Mouse (Mus musculus) small intestine, adult 2 months (tissue): ENCODE results near the gene Urb2.

Source experiments
- CTCF ChIP-seq: fragments of 200-500 bp; IDR thresholded peaks from 2 replicates; pipeline ENCODE4 v1.5.1; 2012; ENCODE audit warnings: low read depth, mild to moderate bottlenecking, control low read depth, inconsistent platforms, low read length, moderate library complexity, mixed read lengths; ENCODE audit not compliant: insufficient replicate concordance, insufficient read length; ENCODE audit errors: extremely low read depth
- POLR2A ChIP-seq: fragments of 200-500 bp; IDR thresholded peaks from 2 replicates; pipeline ENCODE4 v1.6.1; 2012; ENCODE audit warnings: low read depth, mild to moderate bottlenecking, control low read depth, inconsistent platforms, low read length, moderate library complexity

DNA sequence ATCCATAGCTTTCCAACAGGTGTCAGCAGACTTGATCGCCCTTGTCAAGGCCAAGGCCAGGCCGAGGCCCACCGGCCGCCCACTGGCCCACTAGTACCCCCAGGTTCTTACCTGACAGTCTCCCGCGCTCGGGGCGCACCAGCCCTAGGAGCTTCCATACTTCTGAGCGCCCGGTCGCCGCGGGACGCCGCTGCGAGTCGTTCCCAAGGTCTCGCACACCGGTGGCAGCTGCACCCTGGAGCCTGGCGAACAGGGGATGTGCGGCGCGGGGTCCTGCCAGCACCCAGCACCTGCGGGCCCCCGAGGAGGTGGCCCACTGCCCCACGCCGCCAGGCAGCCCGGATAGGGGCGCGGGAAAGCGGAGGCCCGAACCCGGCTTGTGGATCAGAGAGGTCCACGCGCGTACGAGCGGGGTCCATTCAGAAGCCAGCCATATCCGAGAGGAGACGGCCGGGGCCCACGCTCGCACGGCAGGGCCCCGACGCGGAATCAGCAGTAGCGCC is 39.0 kb upstream of the Urb2 start:
- no peak for TF ChIP-seq CTCF
- TF ChIP-seq POLR2A = no peak
